Mouse (Mus musculus) embryonic stem cell, embryonic (primary cell): ENCODE measurements around the gene Ndn.

ENCODE experiments used
- CTCF ChIA-PET, 4 experiments: fragments of 300-600 bp in 2 of 4; fragments of 350-600 bp in 2 of 4; sonication (Branson Sonifier 250); formaldehyde crosslinking; loops; one replicate each; lab custom pipeline; 2022; ENCODE audit warnings: inconsistent platforms in 2 of 4; lab: Charles Lee
- POLR2A ChIA-PET, 4 experiments: fragments of 300-600 bp in 2 of 4; fragments of 350-600 bp in 2 of 4; sonication (Branson Sonifier 250); formaldehyde crosslinking; loops; one replicate each; lab custom pipeline; 2022; ENCODE audit warnings: antibody characterized with exemption in 4 of 4, inconsistent platforms in 1 of 4; lab: Charles Lee

Gene Ndn

DNA sequence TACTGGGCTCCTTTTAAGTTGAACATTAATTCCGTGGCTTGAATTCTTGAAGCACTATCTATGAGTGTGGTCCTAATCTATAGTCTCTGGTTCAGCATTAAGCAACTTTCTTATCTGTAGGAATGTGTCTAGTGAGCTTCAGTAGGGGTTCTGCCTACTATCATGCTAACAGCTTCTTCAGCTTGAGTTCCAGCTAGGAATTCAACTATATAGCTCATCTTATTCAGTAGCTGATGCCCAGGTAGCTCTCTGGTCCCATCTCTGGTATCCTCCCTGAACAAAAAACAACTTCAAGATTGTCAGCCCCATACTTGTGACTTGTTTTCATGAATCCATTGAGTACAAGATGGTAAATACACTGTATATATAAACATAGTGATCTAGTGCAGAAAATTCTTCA, at the start of gene Ndn:
Gene Ndn, plus strand, starts transcription at position 301 of the 400 bp plus-strand sequence.
- POLR2A ChIA-PET: no interaction called here
- CTCF ChIA-PET: interaction anchor here in 1 of 4 experiments (0.6 kb wide), 1 partner anchor 62 kb away, joined by 3 read pairs; no protein-coding TSS in a partner anchor

DNA sequence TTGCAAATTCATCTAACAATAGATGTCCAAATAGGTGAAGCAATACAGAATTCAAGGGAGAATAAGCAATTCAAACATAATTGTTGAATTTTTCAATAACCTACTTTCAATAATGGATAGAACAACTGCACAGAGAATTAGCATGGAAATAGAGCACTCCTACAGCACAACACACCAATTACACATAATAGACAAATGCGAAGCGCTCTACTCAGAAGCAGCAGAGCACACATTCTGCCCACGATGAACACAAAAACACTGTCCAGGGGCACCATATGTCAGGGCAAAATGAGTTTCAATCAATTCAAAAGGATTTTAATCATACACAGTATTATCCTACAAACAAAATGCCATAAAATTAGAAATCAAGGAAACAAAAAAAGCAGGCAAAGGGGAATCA, 43.9 kb upstream of the Ndn start:
- ChIA-PET POLR2A (no interaction called here), CTCF (no interaction called here)

DNA sequence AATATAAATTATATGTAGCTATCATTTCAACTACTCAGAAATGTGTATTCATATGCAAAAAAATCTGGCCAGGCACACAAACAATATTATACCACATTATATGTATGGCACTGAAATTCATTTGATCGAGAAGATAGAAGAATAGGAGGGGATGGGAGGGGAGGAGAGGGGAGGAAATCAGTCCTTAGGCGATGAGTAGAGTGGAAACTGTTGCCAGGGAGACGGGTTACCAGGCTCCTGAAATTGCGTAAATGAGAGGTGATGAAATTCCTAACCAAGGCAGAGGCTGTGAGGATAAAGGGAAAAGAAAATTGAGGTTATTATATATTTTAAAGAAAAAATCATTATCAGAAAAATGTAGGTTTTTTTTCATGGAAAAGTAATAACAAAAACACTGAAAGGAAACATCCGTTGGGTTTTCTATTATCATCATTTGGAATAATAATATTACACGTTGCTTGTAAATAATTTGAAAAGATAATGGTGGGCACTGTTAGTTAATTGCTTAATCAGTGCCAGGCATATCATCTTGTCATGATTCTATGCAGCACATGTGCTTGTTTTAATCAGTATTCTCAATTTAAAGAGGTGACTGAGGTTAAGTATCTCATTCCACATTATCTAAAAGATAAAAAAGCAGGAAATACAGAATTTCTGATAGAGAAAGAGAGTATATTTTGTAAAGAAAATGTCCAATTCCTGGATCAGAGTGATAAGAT, 39.3 kb upstream of the Ndn start:
- ChIA-PET CTCF (no interaction called here), POLR2A (interaction anchor here in 1 of 4 experiments (0.8 kb wide), 1 partner anchor 9 kb away, joined by 3 read pairs; no protein-coding TSS in a partner anchor)

DNA sequence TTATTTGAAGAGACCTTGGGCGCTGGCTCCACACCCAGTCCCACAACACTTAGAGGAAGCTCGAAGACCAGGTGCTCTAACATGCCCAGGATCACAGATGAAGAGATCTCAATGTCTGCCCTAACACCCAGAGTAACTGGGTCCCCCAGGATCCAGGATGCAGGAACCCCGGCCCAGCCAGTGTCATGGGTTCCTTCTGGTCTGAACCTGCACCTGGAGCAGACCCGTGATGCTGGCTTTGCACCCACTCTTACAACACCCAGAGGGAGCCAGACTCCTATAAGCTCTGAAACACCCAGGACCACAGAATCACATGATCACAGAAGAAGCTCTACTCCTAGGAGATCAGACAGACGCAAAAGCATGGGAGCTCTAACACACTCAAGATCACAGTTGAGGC, 29.6 kb upstream of the Ndn start:
- CTCF ChIA-PET: no interaction called here
- POLR2A ChIA-PET: interaction anchor here in 1 of 4 experiments (1.5 kb wide), 1 partner anchor 10 kb away, joined by 3 read pairs; no protein-coding TSS in a partner anchor

DNA sequence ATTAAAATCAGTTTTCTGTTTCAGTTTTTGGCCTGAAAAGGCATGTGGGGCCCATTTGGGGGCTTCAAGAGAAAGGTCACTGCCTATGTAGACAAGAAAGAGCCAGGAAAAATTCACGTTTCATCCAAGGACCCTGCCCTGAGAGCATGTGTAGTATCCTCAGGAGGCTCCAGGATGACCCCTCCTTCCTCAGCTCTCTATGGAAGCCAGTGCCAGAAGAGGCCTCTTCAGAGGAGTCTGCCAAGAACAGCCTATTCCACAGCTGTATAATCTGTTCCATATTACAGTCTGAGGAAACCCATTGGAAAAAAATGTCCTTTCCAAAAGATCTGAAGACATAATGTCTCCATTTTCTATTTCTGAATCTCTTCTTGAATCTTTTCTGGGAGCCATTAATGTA, 958 bp upstream of the Ndn start:
- ChIA-PET POLR2A (no interaction called here), CTCF (no interaction called here)

DNA sequence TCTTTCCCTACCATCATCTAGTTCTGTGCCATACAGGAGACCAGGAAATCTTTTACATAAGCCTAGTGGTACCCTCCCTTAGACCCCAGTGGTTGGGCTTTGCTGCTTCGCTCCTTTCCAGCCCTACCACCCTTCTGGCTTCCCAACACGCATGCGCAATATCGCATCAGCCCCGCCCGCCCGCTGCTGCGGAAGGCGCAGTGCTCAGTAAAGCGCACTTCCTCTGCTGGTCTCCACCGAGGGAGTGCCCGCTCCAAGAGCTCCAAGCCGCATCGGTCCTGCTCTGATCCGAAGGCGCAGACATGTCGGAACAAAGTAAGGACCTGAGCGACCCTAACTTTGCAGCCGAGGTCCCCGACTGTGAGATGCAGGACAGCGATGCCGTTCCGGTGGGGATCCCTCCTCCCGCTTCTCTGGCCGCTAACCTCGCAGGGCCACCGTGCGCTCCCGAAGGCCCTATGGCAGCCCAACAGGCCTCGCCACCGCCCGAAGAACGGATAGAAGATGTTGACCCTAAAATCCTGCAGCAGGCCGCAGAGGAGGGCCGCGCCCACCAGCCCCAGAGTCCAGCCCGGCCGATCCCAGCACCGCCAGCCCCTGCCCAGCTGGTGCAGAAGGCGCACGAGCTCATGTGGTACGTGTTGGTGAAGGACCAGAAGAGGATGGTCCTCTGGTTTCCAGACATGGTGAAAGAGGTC, 1.9 kb downstream of the Ndn start:
- ChIA-PET POLR2A (interaction anchor here in 1 of 4 experiments (0.6 kb wide), 1 partner anchor 1725 kb away, joined by 7 read pairs; no protein-coding TSS in a partner anchor), CTCF (interaction anchor here in 1 of 4 experiments (0.9 kb wide), 1 partner anchor 52 kb away, joined by 3 read pairs; no protein-coding TSS in a partner anchor)

DNA sequence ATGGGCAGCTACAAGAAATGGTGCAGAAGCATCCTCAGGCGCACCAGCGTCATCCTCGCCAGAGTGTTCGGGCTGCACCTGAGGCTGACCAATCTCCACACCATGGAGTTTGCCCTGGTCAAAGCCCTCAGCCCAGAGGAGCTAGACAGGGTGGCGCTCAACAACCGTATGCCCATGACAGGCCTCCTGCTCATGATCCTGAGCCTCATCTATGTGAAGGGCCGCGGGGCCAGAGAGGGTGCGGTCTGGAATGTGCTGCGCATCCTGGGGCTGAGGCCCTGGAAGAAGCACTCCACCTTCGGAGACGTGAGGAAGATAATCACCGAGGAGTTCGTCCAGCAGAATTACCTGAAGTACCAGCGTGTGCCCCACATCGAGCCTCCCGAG, 2.4 kb downstream of the Ndn start:
- ChIA-PET CTCF (no interaction called here), POLR2A (no interaction called here)

DNA sequence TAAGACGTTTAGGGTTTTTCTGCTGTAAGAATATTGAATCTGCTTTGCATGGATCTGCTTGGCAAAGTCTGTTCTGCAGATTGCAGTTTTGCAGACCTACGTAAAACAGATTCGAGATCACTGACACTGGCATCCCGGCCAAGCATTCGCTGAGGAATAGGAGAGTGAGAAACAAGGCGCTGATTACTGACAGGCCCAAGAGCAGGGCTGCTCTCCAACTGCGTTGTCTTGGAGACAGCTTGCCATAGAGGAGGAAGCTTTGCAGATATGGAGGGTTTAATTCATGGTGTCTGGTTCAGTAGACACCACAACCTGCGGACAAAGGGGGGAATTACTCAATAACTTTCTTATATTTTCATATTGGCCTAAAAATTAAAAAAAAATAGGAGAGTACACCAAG, 4.9 kb downstream of the Ndn start:
- CTCF ChIA-PET: no interaction called here
- POLR2A ChIA-PET: no interaction called here

DNA sequence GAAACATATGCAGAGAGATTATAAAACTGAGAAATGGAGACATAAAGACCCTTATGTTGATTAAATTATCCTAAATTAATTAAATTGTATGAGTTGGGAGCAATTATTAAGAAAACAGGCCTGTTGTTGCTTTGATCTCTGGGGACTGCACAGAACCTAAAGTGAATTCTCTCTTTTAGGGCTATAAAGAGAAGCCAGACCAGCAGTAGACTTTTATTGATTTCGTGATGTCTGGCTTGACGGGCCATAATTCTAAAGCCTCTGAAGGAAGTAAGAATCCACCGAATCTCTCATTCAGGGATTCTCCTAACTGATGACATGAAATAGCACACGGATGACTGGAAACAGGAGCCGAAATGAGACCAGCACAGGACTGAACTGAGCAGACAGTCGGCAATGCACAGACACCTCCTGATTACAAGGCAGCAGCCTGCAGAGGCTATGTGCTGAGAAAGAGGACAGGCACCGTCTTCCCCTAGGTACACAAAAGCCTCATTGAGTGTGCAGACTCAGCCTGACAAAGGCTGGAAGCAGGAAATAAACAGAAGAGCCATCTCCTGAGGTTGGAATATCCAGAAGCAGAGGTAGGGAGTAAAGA, 18.8 kb downstream of the Ndn start:
- CTCF ChIA-PET: no interaction called here
- POLR2A ChIA-PET: no interaction called here

DNA sequence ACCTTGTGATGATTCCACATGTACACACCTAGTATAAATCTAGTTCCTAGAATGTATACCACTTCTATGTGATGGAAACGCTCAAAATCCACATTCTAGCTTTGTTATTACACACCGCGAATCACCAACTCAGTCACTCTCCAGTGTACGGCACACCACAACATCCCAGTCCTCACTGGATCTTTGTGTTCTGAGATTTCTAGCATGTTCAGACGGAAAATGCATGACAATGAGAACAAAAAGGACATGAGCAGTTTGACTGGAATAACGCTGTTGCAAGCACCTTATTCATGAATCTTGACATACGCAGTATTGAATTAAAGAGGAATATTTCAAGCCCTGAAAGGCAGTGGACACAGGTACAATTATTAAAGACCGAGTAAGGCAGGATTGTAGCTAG, 20.4 kb downstream of the Ndn start:
- POLR2A ChIA-PET: no interaction called here
- CTCF ChIA-PET: no interaction called here

DNA sequence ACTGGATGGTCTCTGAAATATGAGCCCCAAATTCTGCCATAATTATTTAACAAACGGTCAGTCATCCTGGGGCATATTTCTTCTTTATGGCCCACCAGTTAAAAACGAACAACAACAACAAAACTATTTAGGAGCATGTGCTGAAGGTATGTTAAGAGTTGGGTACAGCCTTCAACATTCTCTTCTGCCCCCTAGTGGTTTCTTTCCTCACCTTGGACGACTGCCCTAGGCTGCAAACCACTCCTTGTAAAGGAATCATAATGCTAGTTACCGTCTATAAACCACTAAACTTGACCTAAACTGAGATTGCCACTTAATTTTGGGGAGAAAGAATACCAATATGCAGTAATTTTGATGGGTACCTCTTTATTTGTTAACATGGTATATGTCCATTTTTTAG, 29.3 kb downstream of the Ndn start:
- POLR2A ChIA-PET: no interaction called here
- CTCF ChIA-PET: interaction anchor here in 3 of 4 experiments (1.1 to 1.8 kb wide), 4 partner anchors 44 to 166 kb away, joined by 3 to 8 read pairs (median 4); partner anchors contain the start of gene Mkrn3 (in 1 of the 3)

DNA sequence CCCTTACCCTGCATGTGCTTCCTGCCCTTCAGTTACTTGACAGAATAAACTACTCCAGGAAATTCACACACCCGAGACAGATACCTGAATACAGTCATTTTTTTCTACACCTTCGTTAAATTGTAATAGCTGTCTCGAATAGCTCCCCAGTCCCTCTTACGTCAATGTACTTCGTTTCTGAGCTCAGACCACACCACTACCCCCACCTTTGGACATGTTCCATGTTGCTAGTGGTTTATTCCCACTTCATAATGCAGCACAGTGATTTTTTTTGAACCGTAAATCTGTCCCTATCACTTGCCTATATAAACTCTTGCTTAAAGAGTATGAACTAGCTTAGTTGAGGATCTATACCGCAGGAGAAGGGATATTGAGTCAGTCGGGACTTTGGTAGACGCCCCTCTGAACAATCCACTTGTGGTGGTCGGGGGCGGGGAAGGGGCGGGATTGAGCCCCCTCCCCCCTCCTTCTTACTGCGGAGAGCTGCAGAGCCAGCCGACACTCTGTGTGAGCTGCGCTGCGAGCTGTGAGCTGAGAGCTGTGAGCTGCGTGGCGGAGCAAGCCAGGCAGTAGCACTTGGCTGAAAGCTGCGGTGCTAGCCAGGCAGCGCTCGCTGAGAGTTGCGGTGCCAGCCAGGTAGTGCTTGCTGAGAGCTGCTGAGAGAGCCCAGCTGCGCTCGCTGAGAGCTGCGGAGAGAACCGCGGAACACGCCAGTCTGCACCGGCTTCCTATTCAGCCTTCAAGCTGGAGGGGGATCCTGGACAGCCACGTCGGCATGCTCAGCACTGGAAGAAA, 30.3 kb downstream of the Ndn start, which contains the start of gene Magel2:
Gene Magel2, plus strand, starts transcription at position 501 of the 795 bp plus-strand sequence.
- ChIA-PET CTCF (interaction anchor here (0.6 to 1.8 kb wide), 13 partner anchors 14 to 167 kb away, joined by 3 to 10 read pairs (median 4); partner anchors contain the start of gene Mkrn3 (in 1 of the 4)), POLR2A (interaction anchor here in 3 of 4 experiments (0.6 to 1.6 kb wide), 8 partner anchors 11 to 169 kb away, joined by 3 to 9 read pairs (median 3); partner anchors contain the start of gene Mkrn3 (in 1 of the 3))

DNA sequence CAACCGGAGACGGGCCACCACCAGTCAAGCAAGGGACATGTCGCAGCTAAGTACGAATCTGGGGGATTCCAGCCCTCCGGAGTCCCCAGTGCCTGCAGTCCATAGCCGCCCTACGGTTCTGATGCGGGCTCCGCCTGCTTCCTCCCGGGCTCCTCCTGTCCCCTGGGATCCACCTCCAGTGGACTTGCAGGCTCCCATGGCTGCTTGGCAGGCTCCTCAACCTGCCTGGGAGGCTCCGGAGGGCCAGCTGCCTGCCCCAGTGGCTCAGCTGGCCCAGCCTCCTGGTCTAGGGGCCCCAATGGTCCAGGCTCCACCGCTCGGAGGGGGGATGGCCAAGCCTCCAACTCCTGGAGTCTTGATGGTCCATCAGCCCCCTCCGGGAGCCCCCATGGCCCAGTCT, 30.9 kb downstream of the Ndn start:
- ChIA-PET POLR2A (interaction anchor here in 3 of 4 experiments (0.7 to 1.6 kb wide), 6 partner anchors 10 to 147 kb away, joined by 3 to 9 read pairs (median 4); partner anchors contain the start of gene Mkrn3 (in 1 of the 3)), CTCF (interaction anchor here (0.6 to 1.8 kb wide), 10 partner anchors 14 to 150 kb away, joined by 3 to 10 read pairs (median 4); no protein-coding TSS in a partner anchor)

DNA sequence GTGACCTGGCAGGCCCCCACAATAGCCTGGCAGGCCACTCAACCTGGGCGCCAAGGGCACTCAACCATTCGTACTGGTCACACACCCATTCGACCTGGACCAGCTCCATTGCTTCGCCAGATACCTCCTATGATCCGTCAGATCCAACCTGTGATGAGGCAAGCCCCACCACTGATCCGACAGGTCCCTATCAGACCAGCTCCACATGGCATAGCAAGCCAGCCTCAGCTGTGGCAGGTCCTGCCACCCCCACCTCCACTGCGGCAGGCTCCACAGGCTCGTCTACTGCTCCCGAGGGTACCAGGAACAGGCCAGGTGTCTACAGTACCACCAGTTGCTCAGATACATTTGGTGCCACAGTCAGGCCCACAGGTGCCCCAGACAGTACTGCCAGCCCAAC, 32.2 kb downstream of the Ndn start:
- CTCF ChIA-PET: interaction anchor here in 1 of 4 experiments (1.0 to 1.3 kb wide), 2 partner anchors 22 to 169 kb away, joined by 3 to 6 read pairs; no protein-coding TSS in a partner anchor
- POLR2A ChIA-PET: no interaction called here

DNA sequence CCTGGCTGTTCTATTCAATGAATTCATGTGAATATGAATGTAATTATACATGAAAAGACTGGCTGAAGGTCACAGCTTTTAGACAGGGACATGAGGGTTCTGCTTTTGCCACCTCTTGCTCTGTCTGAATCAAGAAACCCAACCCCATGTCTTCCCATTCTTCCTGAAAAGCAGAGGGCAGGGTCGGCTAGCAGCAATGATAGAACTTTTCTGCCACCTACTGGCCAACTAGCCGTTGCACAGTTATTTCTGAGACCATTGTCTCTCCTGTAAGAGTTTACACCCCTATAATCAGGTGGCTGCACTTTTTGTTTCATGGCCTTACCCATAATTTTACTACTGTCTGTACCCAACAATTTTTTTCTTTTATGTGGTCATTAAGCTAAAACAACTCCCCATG, 36.0 kb downstream of the Ndn start:
- ChIA-PET POLR2A (no interaction called here), CTCF (interaction anchor here in 1 of 4 experiments (1.4 kb wide), 1 partner anchor 1654 kb away, joined by 3 read pairs; no protein-coding TSS in a partner anchor)

DNA sequence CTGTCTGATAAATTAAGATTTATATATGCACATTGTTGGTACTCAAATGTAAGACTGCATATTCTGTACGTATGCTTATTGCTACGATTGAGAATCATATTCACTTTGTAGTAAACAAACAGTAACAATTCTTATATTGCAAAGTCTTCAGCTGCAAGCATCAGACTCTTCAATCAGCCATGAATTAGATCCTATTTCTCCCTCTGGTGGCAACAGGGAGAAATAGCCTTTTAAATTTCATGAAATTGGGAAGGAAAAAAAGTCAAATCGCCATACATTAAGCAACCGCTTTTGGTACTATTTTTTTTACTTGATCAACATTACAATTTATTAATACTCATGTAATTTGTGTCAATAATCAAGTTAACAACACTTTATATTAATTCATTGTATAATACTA, 41.9 kb downstream of the Ndn start:
- ChIA-PET CTCF (interaction anchor here in 2 of 4 experiments (0.9 to 1.2 kb wide), 3 partner anchors 8 to 157 kb away, joined by 3 read pairs; no protein-coding TSS in a partner anchor), POLR2A (interaction anchor here in 1 of 4 experiments (1.7 kb wide), 1 partner anchor 12 kb away, joined by 4 read pairs; the partner anchor contains the start of gene Magel2)

DNA sequence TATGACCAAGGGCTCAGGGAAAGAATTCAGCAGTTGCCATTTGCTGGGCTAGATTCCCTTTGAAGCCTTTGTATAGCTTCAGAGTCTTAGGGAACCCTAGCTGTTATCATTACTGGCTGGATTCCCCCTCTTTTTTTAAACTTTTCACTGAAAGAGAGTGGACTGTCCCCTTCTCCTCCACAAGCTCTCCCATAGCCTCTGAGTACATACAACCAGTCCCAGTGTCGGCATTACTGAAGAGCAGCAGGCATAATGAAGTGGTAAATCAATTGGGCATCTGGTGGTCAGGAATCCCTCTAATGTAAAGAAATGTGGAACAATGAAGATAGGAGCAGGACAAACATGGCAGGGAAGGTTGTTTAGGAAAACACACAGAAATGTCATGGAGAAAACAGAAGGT, 45.8 kb downstream of the Ndn start:
- ChIA-PET CTCF (interaction anchor here in 1 of 4 experiments (1.6 kb wide), 1 partner anchor 8 kb away, joined by 6 read pairs; no protein-coding TSS in a partner anchor), POLR2A (interaction anchor here in 1 of 4 experiments (1.0 to 1.3 kb wide), 2 partner anchors 11 to 15 kb away, joined by 3 read pairs; partner anchors contain the start of gene Magel2)
